Mouse (Mus musculus): ENCODE measurements around the gene Zcrb1. TPM values are rescaled to one million over a fixed set of nuclear protein-coding genes. Genes with fewer than 3 reads are reported as not detected.
A peak's percentile ranks its signal among the peaks of the same experiment; 100 is the strongest.

Zcrb1 gene
- polyA plus RNA-seq, 1 experiment from 2014 or later: 131 TPM

- Histone ChIP-seq H3K9me3 (replicated peaks; ENCODE audit: low read length) (no peaks in the 10 kb centered on the region), H3K27me3 (ENCODE audit: insufficient read depth, low read length) (no peaks in the 10 kb centered on the region), H3K27ac (no peak overlapping the region), H3K4me1 (replicated peaks; ENCODE audit: insufficient read depth, low read length) (no peaks in the 10 kb centered on the region), H3K36me3 (ENCODE audit: insufficient read depth, low read length) (no peaks in the 10 kb centered on the region), H3K4me3 (replicated peaks; ENCODE audit: low read depth, low read length) (no peak overlapping the region), H3K4me2 (ENCODE audit: low read length) (no peak overlapping the region), H3K9ac (ENCODE audit: low read depth, low read length) (no peak overlapping the region)
- DNase-seq (ENCODE audit: low spot score): no peak
- no peak for TF ChIP-seq CTCF (IDR thresholded peaks at IDR 0.05; ENCODE audit: low read depth)
- ATAC-seq (replicated peaks; ENCODE audit: low FRiP score, low read depth): no peak
- 89% methylated on average over 19 of the region's 19 CpGs for WGBS
Observed at GRCm38 (mm10) chr15:93358346-93359095, 39.6 kb downstream of the Zcrb1 start.

DNA sequence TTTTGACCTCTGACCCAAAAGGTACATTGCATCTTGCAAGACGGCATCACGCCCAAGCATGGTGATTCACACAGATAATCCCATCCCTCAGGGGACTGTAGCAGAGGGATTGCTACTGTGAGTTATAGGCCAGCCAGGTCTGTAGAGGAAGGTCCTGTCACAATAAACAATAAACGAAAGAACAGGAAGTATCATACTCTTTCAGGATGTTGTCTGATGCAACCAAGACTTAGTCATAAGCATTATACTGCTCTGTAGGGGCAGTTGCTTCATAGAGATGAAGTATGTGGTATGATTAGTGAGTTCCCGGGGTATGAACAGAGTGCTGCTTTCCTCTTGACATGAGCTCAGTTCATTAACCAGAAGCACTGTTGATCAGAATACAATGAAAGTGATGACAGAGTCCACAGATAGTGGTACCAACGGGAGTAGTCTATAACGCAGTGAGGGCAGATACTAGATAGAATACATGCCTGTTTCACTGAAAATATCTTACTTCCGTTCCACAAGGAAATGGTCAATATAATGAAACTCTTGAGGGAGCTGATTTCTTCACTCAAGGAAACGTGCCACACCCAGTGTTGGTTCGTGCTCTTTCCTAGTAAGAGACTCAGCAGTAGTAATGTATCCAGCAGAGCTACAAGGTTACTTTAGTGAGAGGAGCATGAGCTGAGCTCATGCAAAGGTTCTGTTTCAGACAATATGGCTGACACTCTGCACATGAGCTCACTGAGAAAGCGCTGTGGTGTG is 57.3 kb downstream of the Zcrb1 start:
- DNase-seq (ENCODE audit: low spot score) (no peak), ATAC-seq (replicated peaks; ENCODE audit: low FRiP score, low read depth) (no peak)
- no peak overlapping the region for H3K9ac ChIP-seq (ENCODE audit: low read depth, low read length)
- H3K4me3 ChIP-seq (replicated peaks; ENCODE audit: low read depth, low read length): no peak overlapping the region
- H3K4me2 ChIP-seq (ENCODE audit: low read length): no peak overlapping the region
- 83% methylated on average over 10 of the region's 10 CpGs for WGBS
- no peaks in the 10 kb centered on the region; the same call in 1 of the 2 replicates for H3K4me1 ChIP-seq (replicated peaks; ENCODE audit: insufficient read depth, low read length)
- H3K36me3 ChIP-seq (ENCODE audit: insufficient read depth, low read length): no peaks in the 10 kb centered on the region
- H3K27ac ChIP-seq: no peak overlapping the region
- no peaks in the 10 kb centered on the region for H3K9me3 ChIP-seq (replicated peaks; ENCODE audit: low read length)
- no peak for TF ChIP-seq CTCF (IDR thresholded peaks at IDR 0.05; ENCODE audit: low read depth)
- H3K27me3 ChIP-seq (ENCODE audit: insufficient read depth, low read length): no peaks in the 10 kb centered on the region

- H3K4me2 ChIP-seq (ENCODE audit: low read length): peak within 1 kb of the TSS; percentile 86
- no peaks in the 10 kb centered on the region for H3K9me3 ChIP-seq (replicated peaks; ENCODE audit: low read length)
- no peaks in the 10 kb centered on the region for H3K27me3 ChIP-seq (ENCODE audit: insufficient read depth, low read length)
- DNase-seq (ENCODE audit: low spot score): peak; percentile 91
- TF ChIP-seq CTCF (IDR thresholded peaks at IDR 0.05; ENCODE audit: low read depth): no peak
- WGBS: 0% methylated on average over 66 of the region's 73 CpGs
- peak within 1 kb of the TSS; percentile 92 for H3K9ac ChIP-seq (ENCODE audit: low read depth, low read length)
- peak within 1 kb of the TSS; percentile 85 for H3K4me3 ChIP-seq (replicated peaks; ENCODE audit: low read depth, low read length)
- H3K36me3 ChIP-seq (ENCODE audit: insufficient read depth, low read length): 0 out of 2 replicates have a peak, but pooled peaks cover 3% of the 10 kb centered on the region
- ATAC-seq (replicated peaks; ENCODE audit: low FRiP score, low read depth): peak; percentile 90
- peak within 1 kb of the TSS; percentile 99 for H3K27ac ChIP-seq
- H3K4me1 ChIP-seq (replicated peaks; ENCODE audit: insufficient read depth, low read length): peaks cover 5% of the 10 kb centered on the region
Observed at GRCm38 (mm10) chr15:93336925-93337761, 61.0 kb downstream of the Zcrb1 start, which contains the start of gene Yaf2. Yaf2 (minus strand) TSS chr15:93336935.

DNA sequence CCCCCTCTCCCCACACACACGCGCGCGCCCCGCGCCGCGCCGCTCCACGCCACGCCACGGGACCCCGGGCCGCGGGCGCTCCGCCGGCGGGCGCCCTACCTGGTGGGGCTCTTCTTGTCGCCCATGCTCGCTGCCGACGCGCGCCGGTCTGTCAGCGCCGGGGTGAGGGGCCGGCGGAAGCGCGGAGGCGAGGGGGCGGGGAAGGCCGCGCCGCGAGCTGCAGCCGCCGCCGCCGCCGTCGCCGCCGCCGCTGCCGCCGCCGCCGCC is 61.5 kb downstream of the Zcrb1 start:
- no peak for DNase-seq (ENCODE audit: low spot score)
- Histone ChIP-seq H3K27ac (peak overlapping the region; percentile 99), H3K4me3 (replicated peaks; ENCODE audit: low read depth, low read length) (peak overlapping the region; percentile 85), H3K27me3 (ENCODE audit: insufficient read depth, low read length) (no peaks in the 10 kb centered on the region), H3K36me3 (ENCODE audit: insufficient read depth, low read length) (0 out of 2 replicates have a peak, but pooled peaks cover 3% of the 10 kb centered on the region), H3K4me2 (ENCODE audit: low read length) (peak overlapping the region; percentile 86), H3K9me3 (replicated peaks; ENCODE audit: low read length) (no peaks in the 10 kb centered on the region), H3K4me1 (replicated peaks; ENCODE audit: insufficient read depth, low read length) (peaks cover 5% of the 10 kb centered on the region), H3K9ac (ENCODE audit: low read depth, low read length) (peak overlapping the region; percentile 92)
- TF ChIP-seq CTCF (IDR thresholded peaks at IDR 0.05; ENCODE audit: low read depth): no peak
- 0% methylated on average over 33 of the region's 52 CpGs for WGBS
- ATAC-seq (replicated peaks; ENCODE audit: low FRiP score, low read depth): no peak

Other genes with a start within 250 kb of the Zcrb1 start
- gene Gxylt1, start 123.2 kb downstream of the Zcrb1 start, polyA plus RNA-seq (2015; fragmentation: Nextera tagmentation; extraction: Ambion mirVana): 6.7 and 8.3 TPM in 2 replicates
- 105 and 106 TPM in 2 replicates for gene Yaf2, start 61.4 kb downstream of the Zcrb1 start, polyA plus RNA-seq (2015; fragmentation: Nextera tagmentation; extraction: Ambion mirVana)
- gene Pphln1, start within 50 bp of the Zcrb1 start, polyA plus RNA-seq (2015; fragmentation: Nextera tagmentation; extraction: Ambion mirVana): 32.4 and 35.9 TPM in 2 replicates
- gene Prickle1, start 197.6 kb upstream of the Zcrb1 start, polyA plus RNA-seq (2015; fragmentation: Nextera tagmentation; extraction: Ambion mirVana): 19.8 and 20.7 TPM in 2 replicates

Data from kidney, postnatal 0 days (tissue).